Mouse (Mus musculus) T-helper 17 cell (primary cell): ENCODE measurements around the gene Rbm34.

Experiments
- in situ Hi-C, 2 experiments: fragments of 300-600 bp; cut with MboI, MseI; formaldehyde crosslinking; loops; 1 replicate in 1 of 2; 2 replicates in 1 of 2; pipeline ENCODE4 v1.15.1; 2025; ENCODE audit warnings: high pct_unique_total_duplicates in 2 of 2

The Rbm34 gene

GRCm38 (mm10) chr8:126965246-126965645 lies 5.6 kb downstream of the Rbm34 start:
- in situ Hi-C loops, result loop anchor here in 1 of 2 experiments (10.0 kb wide), 1 partner anchor 1950 kb away; the partner anchor contains the start of gene Tsnax

- in situ Hi-C loops, result loop anchor here in 1 of 2 experiments (10.0 kb wide), 1 partner anchor 1948 kb away; the partner anchor contains the start of gene Tsnax
Measured at GRCm38 (mm10) chr8:126962871-126963270, 8.0 kb downstream of the Rbm34 start.

- in situ Hi-C loops, result loop anchor here in 1 of 2 experiments (10.0 kb wide), 1 partner anchor 1947 kb away; the partner anchor contains the start of gene Tsnax
Measured at GRCm38 (mm10) chr8:126961516-126961915, 9.4 kb downstream of the Rbm34 start.

GRCm38 (mm10) chr8:126951900-126952636 lies 18.8 kb downstream of the Rbm34 start:
- in situ Hi-C loops, result no loop called here

GRCm38 (mm10) chr8:126949527-126949926 lies 21.3 kb downstream of the Rbm34 start:
- in situ Hi-C loops, result loop anchor here in 1 of 2 experiments (10.0 kb wide), 1 partner anchor 1385 kb away; the partner anchor contains the start of gene Sipa1l2

- in situ Hi-C loops, result loop anchor here in 1 of 2 experiments (10.0 kb wide), 1 partner anchor 1382 kb away; the partner anchor contains the start of gene Sipa1l2
Measured at GRCm38 (mm10) chr8:126946444-126946843, 24.4 kb downstream of the Rbm34 start.

- in situ Hi-C loops, result loop anchor here in 1 of 2 experiments (10.0 kb wide), 1 partner anchor 1381 kb away; the partner anchor contains the start of gene Sipa1l2
Measured at GRCm38 (mm10) chr8:126945730-126946163, 25.1 kb downstream of the Rbm34 start, which contains the start of gene Tomm20. Gene Tomm20, minus strand, starts transcription at chr8:126945844.

GRCm38 (mm10) chr8:126944781-126945691 lies 25.8 kb downstream of the Rbm34 start:
- in situ Hi-C loops, result loop anchor here in 1 of 2 experiments (10.0 kb wide), 1 partner anchor 1380 kb away; the partner anchor contains the start of gene Sipa1l2

GRCm38 (mm10) chr8:126943565-126943964 lies 27.3 kb downstream of the Rbm34 start:
- in situ Hi-C loops, result loop anchor here in 1 of 2 experiments (10.0 kb wide), 1 partner anchor 1379 kb away; the partner anchor contains the start of gene Sipa1l2

- in situ Hi-C loops, result no loop called here
Measured at GRCm38 (mm10) chr8:126937337-126937736, 33.5 kb downstream of the Rbm34 start.

GRCm38 (mm10) chr8:126935932-126936331 lies 34.9 kb downstream of the Rbm34 start:
- in situ Hi-C loops, result no loop called here

GRCm38 (mm10) chr8:126935387-126935786 lies 35.5 kb downstream of the Rbm34 start:
- in situ Hi-C loops, result no loop called here

- in situ Hi-C loops, result no loop called here
Measured at GRCm38 (mm10) chr8:126932656-126933055, 38.2 kb downstream of the Rbm34 start.

GRCm38 (mm10) chr8:126932249-126932648 lies 38.6 kb downstream of the Rbm34 start:
- in situ Hi-C loops, result no loop called here

GRCm38 (mm10) chr8:126931720-126932119 lies 39.2 kb downstream of the Rbm34 start:
- in situ Hi-C loops, result no loop called here

- in situ Hi-C loops, result no loop called here
Measured at GRCm38 (mm10) chr8:126929607-126930161, 41.2 kb downstream of the Rbm34 start.

- in situ Hi-C loops, result no loop called here
Measured at GRCm38 (mm10) chr8:126928755-126929505, 41.9 kb downstream of the Rbm34 start.

GRCm38 (mm10) chr8:126928028-126928427 lies 42.8 kb downstream of the Rbm34 start:
- in situ Hi-C loops, result no loop called here

- in situ Hi-C loops, result no loop called here
Measured at GRCm38 (mm10) chr8:126927058-126927457, 43.8 kb downstream of the Rbm34 start.

- in situ Hi-C loops, result loop anchor here (5.0 kb wide), 1 partner anchor 426 kb away; no protein-coding TSS in a partner anchor
Measured at GRCm38 (mm10) chr8:126922981-126923380, 47.9 kb downstream of the Rbm34 start.
